Mouse (Mus musculus) kidney, postnatal 0 days (tissue): ENCODE measurements around the gene Podn. TPM values are rescaled to one million over a fixed set of nuclear protein-coding genes. Genes with fewer than 3 reads are reported as not detected.
A peak's percentile ranks its signal among the peaks of the same experiment; 100 is the strongest.

Experiments
- ATAC-seq: fragments of 200-750 bp; cut with Nextera tagmentation; replicated peaks from 2 replicates; pipeline ENCODE4 v1.8.0; 2017; ENCODE audit warnings: low read depth, moderate number of reproducible peaks, moderate TSS enrichment, moderate library complexity; ENCODE audit not compliant: low FRiP score
- DNase-seq: peaks from one replicate; pipeline ENCODE4 v3.0.0-alpha.2; 2016; ENCODE audit warnings: low spot score
- H3K27ac ChIP-seq: fragments of 300-500 bp; sonication (generic); 2 replicates; pipeline ENCODE4 v1.5.1; 2014; ENCODE audit warnings: mild to moderate bottlenecking
- H3K27me3 ChIP-seq: fragments of 300-500 bp; sonication (generic); 2 replicates; pipeline ENCODE4 v1.6.1; 2014; ENCODE audit warnings: low read length, mixed read lengths; ENCODE audit not compliant: insufficient read depth
- H3K36me3 ChIP-seq: fragments of 300-500 bp; sonication (generic); 2 replicates; pipeline ENCODE4 v1.6.1; 2014; ENCODE audit warnings: low read length, mixed read lengths; ENCODE audit not compliant: insufficient read depth
- H3K4me1 ChIP-seq: fragments of 300-500 bp; sonication (generic); replicated peaks from 2 replicates; pipeline ENCODE4 v1.6.1; 2014; ENCODE audit warnings: antibody characterized with exemption, low read length, mixed read lengths; ENCODE audit not compliant: insufficient read depth
- H3K4me2 ChIP-seq: fragments of 300-500 bp; sonication (generic); 2 replicates; pipeline ENCODE4 v1.6.1; 2014; ENCODE audit warnings: mild to moderate bottlenecking, low read length, moderate library complexity, mixed read lengths
- H3K4me3 ChIP-seq: fragments of 300-500 bp; sonication (generic); replicated peaks from 2 replicates; pipeline ENCODE4 v1.5.1; 2014; ENCODE audit warnings: low read depth, low read length
- H3K9ac ChIP-seq: fragments of 300-500 bp; sonication (generic); 2 replicates; pipeline ENCODE4 v1.6.1; 2014; ENCODE audit warnings: low read depth, low read length
- H3K9me3 ChIP-seq: fragments of 300-500 bp; sonication (generic); replicated peaks from 2 replicates; pipeline ENCODE4 v1.6.1; 2016; ENCODE audit warnings: low read length, inconsistent platforms, mixed read lengths
- CTCF ChIP-seq: IDR thresholded peaks from 2 replicates; pipeline ENCODE4 v1.5.1; 2016; ENCODE audit warnings: antibody characterized with exemption, low read depth, mild to moderate bottlenecking, moderate library complexity
- WGBS: fragments of 180-500 bp; shearing (Covaris S2); extraction: QIAGEN DNeasy Blood & Tissue Kit; methylation state at CpG from one replicate; pipeline ENCODE4 v1.1.7; 2014; 5-methylcytosine and 5-hydroxymethylcytosine counted together
- polyA plus RNA-seq: library from polyadenylated mRNA; unstranded; fragments of >200 nt; fragmentation: Nextera tagmentation; extraction: Ambion mirVana; gene quantifications from 2 replicates; pipeline ENCODE4 v1.2.1, GENCODE M21; 2015

Gene Podn
- polyA plus RNA-seq, 1 experiment from 2014 or later, result 1.2 TPM

- Histone ChIP-seq H3K36me3 (peaks cover 22% of the 10 kb centered on the region), H3K27ac (no peak overlapping the region), H3K27me3 (no peaks in the 10 kb centered on the region), H3K4me1 (no peaks in the 10 kb centered on the region), H3K9ac (no peak overlapping the region), H3K9me3 (no peaks in the 10 kb centered on the region), H3K4me3 (no peak overlapping the region), H3K4me2 (no peak overlapping the region)
- ATAC-seq (no peak), DNase-seq (no peak)
- TF ChIP-seq CTCF, result no peak
- 67% methylated on average over 19 of the region's 19 CpGs for WGBS
These were observed 50.8 kb downstream of the Podn start for GRCm38 (mm10) chr4:108045136-108046107.

- 64% methylated on average over 8 of the region's 8 CpGs for WGBS
- no peaks in the 10 kb centered on the region for H3K9me3 ChIP-seq
- no peak for TF ChIP-seq CTCF
- H3K9ac ChIP-seq, result no peak overlapping the region
- ATAC-seq (no peak), DNase-seq (no peak)
- no peaks in the 10 kb centered on the region for H3K36me3 ChIP-seq
- no peak overlapping the region for H3K4me3 ChIP-seq
- H3K27me3 ChIP-seq, result peaks cover 8% of the 10 kb centered on the region; the same call in 1 of the 2 replicates
- H3K4me2 ChIP-seq, result no peak overlapping the region
- H3K4me1 ChIP-seq, result peaks cover 5% of the 10 kb centered on the region; the same call in 1 of the 2 replicates
- H3K27ac ChIP-seq, result no peak overlapping the region
These were observed 59.2 kb downstream of the Podn start for GRCm38 (mm10) chr4:108037027-108037426.

GRCm38 (mm10) chr4:108033041-108033764 lies 63.0 kb downstream of the Podn start:
- WGBS, result 84% methylated on average over 8 of the region's 8 CpGs
- Histone ChIP-seq H3K27ac (no peak overlapping the region), H3K9ac (no peak overlapping the region), H3K4me3 (no peak overlapping the region), H3K27me3 (peaks cover 18% of the 10 kb centered on the region), H3K9me3 (no peaks in the 10 kb centered on the region), H3K4me2 (no peak overlapping the region), H3K4me1 (peaks cover 14% of the 10 kb centered on the region; the same call in 1 of the 2 replicates), H3K36me3 (no peaks in the 10 kb centered on the region)
- ATAC-seq (no peak), DNase-seq (peak; percentile 11)
- TF ChIP-seq CTCF, result no peak

GRCm38 (mm10) chr4:108032352-108032849 lies 63.8 kb downstream of the Podn start:
- H3K36me3 ChIP-seq, result no peaks in the 10 kb centered on the region
- peak; percentile 8 for DNase-seq
- H3K4me2 ChIP-seq, result peak overlapping the region; percentile 100
- no peak overlapping the region for H3K27ac ChIP-seq
- peak overlapping the region; percentile 58; the same call in 1 of the 2 replicates for H3K9ac ChIP-seq
- H3K4me1 ChIP-seq, result peaks cover 14% of the 10 kb centered on the region; the same call in 1 of the 2 replicates
- 29% methylated on average over 11 of the region's 11 CpGs for WGBS
- ATAC-seq, result no peak
- H3K27me3 ChIP-seq, result peaks cover 18% of the 10 kb centered on the region
- no peak for TF ChIP-seq CTCF
- no peaks in the 10 kb centered on the region for H3K9me3 ChIP-seq
- peak overlapping the region; percentile 57 for H3K4me3 ChIP-seq

GRCm38 (mm10) chr4:108031502-108032351 lies 64.5 kb downstream of the Podn start:
- under 1% methylated on average over 84 of the region's 86 CpGs for WGBS
- Histone ChIP-seq H3K36me3 (no peaks in the 10 kb centered on the region), H3K27ac (no peak overlapping the region), H3K4me2 (peak overlapping the region; percentile 100), H3K27me3 (peaks cover 18% of the 10 kb centered on the region), H3K4me3 (peak overlapping the region; percentile 57), H3K4me1 (peaks cover 14% of the 10 kb centered on the region; the same call in 1 of the 2 replicates), H3K9me3 (no peaks in the 10 kb centered on the region), H3K9ac (peak overlapping the region; percentile 58)
- DNase-seq (peak; percentile 40), ATAC-seq (peak; percentile 25; the same call in 1 of the 2 replicates)
- TF ChIP-seq CTCF, result no peak
